Mouse (Mus musculus): Measurements from ENCODE around the gene Mvk.

The Mvk gene

DNA sequence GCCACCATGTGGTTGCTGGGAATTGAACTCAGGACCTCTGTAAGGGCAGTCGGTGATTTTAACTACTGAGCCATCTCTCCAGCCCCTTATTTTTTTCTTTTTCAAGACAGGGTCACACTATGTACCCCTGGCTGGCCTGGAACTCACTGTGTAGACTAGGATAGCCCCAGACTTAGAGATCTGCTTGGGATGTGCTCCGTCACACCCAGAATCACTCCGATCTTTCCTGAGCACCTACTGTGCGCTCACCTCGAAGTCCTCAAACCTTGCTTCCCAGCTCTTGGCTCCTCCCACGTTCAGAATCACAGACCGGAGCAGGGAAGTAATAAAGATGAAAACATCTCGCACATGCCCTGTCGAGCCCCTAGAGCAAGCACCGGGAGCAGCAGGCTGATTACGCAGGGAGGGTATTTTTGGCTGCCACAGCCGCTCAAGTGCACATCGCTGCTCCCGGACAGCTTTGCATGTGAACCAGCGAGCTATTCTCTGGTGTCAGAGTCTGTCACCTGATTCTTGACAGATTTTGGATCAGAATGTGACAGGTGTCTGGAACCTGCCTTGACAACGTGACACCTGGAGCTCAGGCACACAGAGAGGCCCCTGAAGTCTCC lies 13.0 kb downstream of the Mvk start:
- DNase-seq (ENCODE audit: low spot score), result no peak

- DNase-seq (ENCODE audit: low spot score), result peak; percentile 80
These were observed 17.2 kb downstream of the Mvk start for GRCm38 (mm10) chr5:114461238-114461637.

- no peak for DNase-seq (ENCODE audit: low spot score)
These were observed 18.3 kb downstream of the Mvk start for GRCm38 (mm10) chr5:114462067-114463040.

DNA sequence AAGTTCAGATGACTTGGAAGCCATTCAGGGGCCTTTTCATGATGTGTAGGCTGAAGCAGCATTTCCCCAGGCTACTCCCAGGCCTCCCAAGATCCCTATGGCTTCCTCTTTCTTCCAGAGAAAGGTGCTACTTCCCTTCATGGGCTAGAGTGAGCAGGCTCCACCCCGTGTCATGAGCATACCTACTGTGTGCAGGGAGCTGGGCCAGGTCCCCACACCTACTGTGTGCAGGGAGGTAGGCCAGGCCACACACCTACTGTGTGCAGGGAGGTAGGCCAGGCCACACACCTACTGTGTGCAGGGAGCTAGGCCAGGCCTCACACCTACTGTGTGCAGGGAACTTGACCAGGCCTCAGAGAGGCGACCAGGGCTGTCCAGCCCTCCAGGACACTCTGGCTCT lies 20.5 kb downstream of the Mvk start:
- DNase-seq (ENCODE audit: low spot score), result no peak

DNA sequence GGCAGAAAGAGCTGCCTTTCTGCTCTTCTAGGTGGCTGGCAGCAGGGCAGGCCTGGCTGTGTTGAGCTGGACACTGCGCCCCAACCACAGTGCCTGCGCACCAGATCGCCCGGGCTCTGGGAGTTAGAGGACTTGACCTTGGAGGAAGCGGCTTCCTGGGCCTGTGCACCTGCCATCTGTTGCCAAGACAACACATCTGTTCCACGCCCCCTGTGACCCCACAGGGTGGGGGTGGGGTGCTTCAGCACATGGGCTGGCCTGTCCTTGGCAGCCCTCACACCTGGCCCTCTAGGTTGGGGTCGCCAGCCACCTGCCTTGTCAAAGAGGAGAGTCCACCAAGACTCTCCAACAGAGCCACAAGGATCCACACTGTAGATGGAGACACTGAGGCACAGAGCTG lies 21.6 kb downstream of the Mvk start:
- no peak for DNase-seq (ENCODE audit: low spot score)

DNA sequence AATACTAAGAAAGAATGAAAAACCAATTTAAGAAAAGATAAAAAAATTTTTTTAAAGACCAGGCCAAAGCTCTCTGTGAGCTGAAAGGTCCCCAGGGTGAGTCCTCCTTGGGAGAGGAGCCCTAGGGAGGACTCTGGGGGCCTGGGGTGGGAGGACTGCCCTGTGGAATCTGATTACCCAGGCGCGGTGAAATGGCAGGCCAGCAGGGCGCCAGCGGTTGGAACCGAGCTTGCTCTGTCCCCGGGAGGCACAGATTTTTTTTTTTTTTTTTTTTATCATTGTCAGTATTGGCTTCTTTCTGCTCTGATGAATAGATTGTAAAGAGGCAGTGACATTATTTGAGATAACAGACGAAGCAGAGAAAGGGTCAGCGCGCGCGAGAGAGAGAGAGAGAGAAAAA lies 22.9 kb downstream of the Mvk start:
- DNase-seq (ENCODE audit: low spot score), result no peak

GRCm38 (mm10) chr5:114467430-114467829 lies 23.4 kb downstream of the Mvk start:
- peak; percentile 18 for DNase-seq (ENCODE audit: low spot score)

- DNase-seq (ENCODE audit: low spot score), result no peak
These were observed 23.9 kb downstream of the Mvk start for GRCm38 (mm10) chr5:114468007-114468406.

- DNase-seq (ENCODE audit: low spot score), result no peak
These were observed 26.3 kb downstream of the Mvk start for GRCm38 (mm10) chr5:114470359-114470758.

DNA sequence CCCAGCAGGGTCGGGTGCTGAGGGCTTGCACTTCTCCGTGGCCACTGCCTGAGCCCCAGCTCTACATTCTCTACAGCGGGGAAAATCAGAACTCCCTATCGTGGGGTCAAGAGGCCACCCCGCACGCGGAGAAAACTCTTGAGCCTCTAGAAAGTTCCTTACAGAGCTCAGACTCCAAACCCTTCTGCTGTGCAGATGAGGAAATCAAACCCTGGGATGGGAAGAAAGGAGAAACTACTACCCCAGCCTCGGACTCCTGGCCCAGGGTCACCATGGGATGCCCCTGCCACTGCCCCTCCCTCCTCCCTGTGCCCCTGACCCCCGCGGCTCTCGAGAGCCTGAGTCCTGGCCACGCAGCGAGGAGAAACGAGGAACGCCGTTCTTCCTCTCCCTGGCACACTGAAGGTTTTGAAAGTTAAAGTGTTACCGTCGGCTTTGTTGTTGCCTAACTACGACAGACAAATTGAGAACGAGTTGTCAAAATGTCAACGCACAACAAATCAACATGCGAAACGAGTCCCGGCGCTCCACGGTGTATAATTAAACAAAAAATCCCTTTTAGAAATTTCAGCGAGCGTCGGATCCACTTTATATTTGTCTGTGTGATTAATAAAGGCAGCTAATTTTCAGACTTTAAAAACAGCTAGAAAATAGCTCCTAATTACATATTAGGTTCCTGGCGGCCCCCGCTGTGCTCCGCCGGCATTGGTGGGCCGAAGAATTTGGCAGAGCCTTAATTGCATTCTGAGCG lies 30.8 kb downstream of the Mvk start:
- DNase-seq (ENCODE audit: low spot score), result no peak

DNA sequence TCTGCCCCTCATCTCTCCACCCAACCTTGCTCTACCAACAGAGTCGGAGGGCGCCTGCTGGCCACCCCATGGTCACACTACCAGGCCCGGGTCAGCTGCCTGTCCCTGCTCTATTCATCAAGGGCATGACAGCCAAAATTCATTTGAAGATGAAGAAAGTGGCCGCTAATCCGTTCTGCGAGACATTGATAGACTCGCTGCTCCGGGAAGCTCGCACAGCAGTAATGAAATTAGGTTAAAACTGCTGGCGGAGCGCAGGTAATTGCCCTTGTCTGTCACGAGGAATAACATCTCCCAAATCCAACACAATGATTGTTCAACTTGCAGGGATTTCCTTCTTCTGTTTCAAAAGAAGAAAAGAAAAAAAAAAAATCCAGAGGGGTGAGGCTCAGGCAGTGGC lies 34.2 kb downstream of the Mvk start:
- DNase-seq (ENCODE audit: low spot score), result no peak

DNA sequence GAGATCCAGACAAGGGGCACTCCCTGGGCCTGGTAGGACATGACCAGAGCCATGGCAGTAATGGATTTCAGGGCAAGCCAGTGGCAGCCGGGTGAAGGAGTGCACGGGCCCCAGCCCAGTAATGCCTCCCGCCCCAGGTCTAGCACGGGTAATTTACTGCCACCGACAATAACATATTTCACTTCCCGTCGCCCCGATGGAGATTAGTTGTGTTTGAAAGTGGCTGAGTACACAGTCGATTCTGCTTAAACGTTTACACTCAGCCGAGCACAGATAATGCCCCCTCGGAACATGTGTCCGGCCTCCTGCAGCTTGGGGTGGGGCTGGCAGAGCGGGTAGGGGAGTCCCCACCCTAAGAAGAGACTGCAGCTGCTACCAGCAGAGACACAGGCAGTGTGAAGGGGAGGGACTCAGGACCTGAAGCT lies 38.5 kb downstream of the Mvk start:
- no peak for DNase-seq (ENCODE audit: low spot score)

DNA sequence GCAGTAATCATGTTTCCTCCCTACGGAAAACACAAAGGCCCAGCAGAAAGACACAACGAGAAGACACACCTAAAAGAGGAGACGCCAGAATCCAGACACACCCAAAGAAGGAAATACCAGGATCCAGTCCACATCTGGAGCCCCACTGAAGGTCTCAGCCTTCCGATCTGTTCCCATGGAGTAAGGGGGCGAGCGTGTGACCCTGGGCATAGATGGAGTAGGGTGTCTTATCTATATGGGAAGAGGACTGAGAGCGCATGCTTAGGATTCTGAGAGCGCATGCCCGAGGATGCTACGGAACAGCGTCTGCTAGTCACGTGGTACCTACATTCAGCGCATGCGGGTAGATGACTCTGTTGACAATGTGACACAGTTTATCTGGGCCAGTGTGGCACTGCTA lies 41.6 kb downstream of the Mvk start:
- DNase-seq (ENCODE audit: low spot score), result no peak

DNA sequence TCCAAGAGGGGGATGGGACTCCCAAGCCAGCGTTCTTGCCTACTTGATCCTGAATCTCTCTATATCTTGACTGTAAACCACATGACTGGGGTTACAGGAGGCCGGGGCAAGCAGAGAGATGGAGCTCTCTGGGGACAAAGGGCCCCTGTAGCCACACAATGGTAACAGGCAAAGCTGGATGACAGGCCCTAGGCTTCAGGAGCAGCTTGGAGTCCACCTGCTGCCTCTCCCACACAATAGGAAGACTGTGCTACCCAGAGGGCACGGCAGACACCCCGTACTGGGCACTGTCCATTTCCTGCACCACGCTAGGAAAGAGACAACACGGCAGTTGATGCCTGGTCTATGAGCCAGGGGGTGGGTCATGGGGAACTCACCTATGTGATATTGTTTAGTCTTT lies 45.5 kb downstream of the Mvk start:
- no peak for DNase-seq (ENCODE audit: low spot score)

GRCm38 (mm10) chr5:114490241-114490640 lies 46.2 kb downstream of the Mvk start:
- DNase-seq (ENCODE audit: low spot score), result no peak

- no peak for DNase-seq (ENCODE audit: low spot score)
These were observed 50.7 kb downstream of the Mvk start for GRCm38 (mm10) chr5:114494761-114495160.

DNA sequence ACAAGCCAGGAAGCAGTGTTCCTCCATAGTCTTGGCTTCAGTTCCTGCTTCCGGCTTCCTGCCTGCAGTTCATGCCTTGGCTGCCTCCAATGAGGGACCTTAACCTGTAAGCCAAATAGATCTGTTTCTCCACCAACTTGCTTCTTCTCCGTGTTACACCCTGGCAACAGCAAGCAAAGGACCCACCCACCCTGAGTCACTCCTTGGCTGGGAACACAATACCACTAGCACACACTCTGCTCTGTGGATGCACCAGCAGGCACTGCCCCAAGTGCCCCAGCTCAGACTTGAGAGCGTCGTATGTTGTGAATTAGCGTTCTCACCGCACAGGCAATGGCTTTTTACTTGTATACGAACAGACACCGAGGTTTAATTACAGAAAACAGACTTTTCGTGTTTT lies 57.2 kb downstream of the Mvk start:
- peak; percentile 26 for DNase-seq (ENCODE audit: low spot score)

GRCm38 (mm10) chr5:114504826-114505225 lies 60.8 kb downstream of the Mvk start:
- DNase-seq (ENCODE audit: low spot score), result no peak

- peak; percentile 6 for DNase-seq (ENCODE audit: low spot score)
These were observed 61.4 kb downstream of the Mvk start for GRCm38 (mm10) chr5:114505260-114506085.

GRCm38 (mm10) chr5:114507394-114507793 lies 63.3 kb downstream of the Mvk start:
- no peak for DNase-seq (ENCODE audit: low spot score)

DNA sequence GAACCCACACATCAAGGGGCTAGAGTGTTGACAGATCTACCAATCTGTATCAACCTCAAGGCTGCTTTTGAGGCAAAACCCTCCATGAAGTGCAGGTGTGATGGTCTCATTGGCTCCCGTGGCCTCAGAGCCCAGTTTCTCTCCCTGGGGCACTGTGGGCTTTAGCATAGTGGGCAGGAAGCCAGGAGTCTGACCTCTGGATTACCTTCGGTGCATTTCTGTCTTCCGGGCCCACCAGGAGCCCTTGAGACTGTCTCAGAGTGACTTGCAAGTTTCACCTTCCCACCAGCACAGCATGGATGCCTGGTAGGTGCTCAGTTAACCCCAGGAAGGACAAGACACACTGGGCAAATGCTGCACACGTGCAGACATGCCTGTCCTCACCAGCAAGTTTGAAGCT lies 63.9 kb downstream of the Mvk start:
- no peak for DNase-seq (ENCODE audit: low spot score)

- DNase-seq (ENCODE audit: low spot score), result no peak
These were observed 65.4 kb downstream of the Mvk start for GRCm38 (mm10) chr5:114509461-114509860.
